Mouse (Mus musculus): ENCODE measurements around the gene Ptrh2. TPM values are rescaled to one million over a fixed set of nuclear protein-coding genes. Genes with fewer than 3 reads are reported as not detected.

The Ptrh2 gene
- polyA plus RNA-seq, 1 experiment from 2014 or later: 36.1 TPM

GRCm38 (mm10) chr11:86691956-86692355 lies 8.2 kb downstream of the Ptrh2 start:
- Histone ChIP-seq H3K9me3 (ENCODE audit: control insufficient read depth, low read depth, low read length) (no peaks in the 10 kb centered on the region), H3K9ac (replicated peaks; ENCODE audit: low read depth, low read length) (no peak overlapping the region), H3K4me3 (ENCODE audit: low read depth, low read length) (no peak overlapping the region), H3K4me2 (replicated peaks; ENCODE audit: low read depth, low read length) (no peak overlapping the region), H3K27ac (ENCODE audit: low read length) (no peak overlapping the region), H3K36me3 (ENCODE audit: control insufficient read depth, insufficient read depth, low read length) (peaks cover 73% of the 10 kb centered on the region), H3K4me1 (ENCODE audit: control insufficient read depth, insufficient read depth, low read length) (no peaks in the 10 kb centered on the region), H3K27me3 (ENCODE audit: control insufficient read depth, insufficient read depth, low read length) (no peaks in the 10 kb centered on the region)
- no peak for ATAC-seq (ENCODE audit: insufficient number of reproducible peaks, insufficient read depth, low FRiP score, low read depth)
- 88% methylated on average over 2 of the region's 2 CpGs for WGBS

- no peaks in the 10 kb centered on the region for H3K9me3 ChIP-seq (ENCODE audit: control insufficient read depth, low read depth, low read length)
- no peak for ATAC-seq (ENCODE audit: insufficient number of reproducible peaks, insufficient read depth, low FRiP score, low read depth)
- H3K4me1 ChIP-seq (ENCODE audit: control insufficient read depth, insufficient read depth, low read length): no peaks in the 10 kb centered on the region
- no peak overlapping the region for H3K4me3 ChIP-seq (ENCODE audit: low read depth, low read length)
- H3K9ac ChIP-seq (replicated peaks; ENCODE audit: low read depth, low read length): no peak overlapping the region
- H3K4me2 ChIP-seq (replicated peaks; ENCODE audit: low read depth, low read length): no peak overlapping the region
- H3K27ac ChIP-seq (ENCODE audit: low read length): no peak overlapping the region
- H3K27me3 ChIP-seq (ENCODE audit: control insufficient read depth, insufficient read depth, low read length): no peaks in the 10 kb centered on the region
- peaks cover 74% of the 10 kb centered on the region for H3K36me3 ChIP-seq (ENCODE audit: control insufficient read depth, insufficient read depth, low read length)
- 85% methylated on average over 2 of the region's 2 CpGs for WGBS
Observed at GRCm38 (mm10) chr11:86692546-86692945, 8.8 kb downstream of the Ptrh2 start.

- Histone ChIP-seq H3K36me3 (ENCODE audit: control insufficient read depth, insufficient read depth, low read length) (peaks cover 80% of the 10 kb centered on the region), H3K4me1 (ENCODE audit: control insufficient read depth, insufficient read depth, low read length) (no peaks in the 10 kb centered on the region)
- 86% methylated on average over 4 of the region's 4 CpGs for WGBS
Observed at GRCm38 (mm10) chr11:86695461-86695860, 11.7 kb downstream of the Ptrh2 start.

DNA sequence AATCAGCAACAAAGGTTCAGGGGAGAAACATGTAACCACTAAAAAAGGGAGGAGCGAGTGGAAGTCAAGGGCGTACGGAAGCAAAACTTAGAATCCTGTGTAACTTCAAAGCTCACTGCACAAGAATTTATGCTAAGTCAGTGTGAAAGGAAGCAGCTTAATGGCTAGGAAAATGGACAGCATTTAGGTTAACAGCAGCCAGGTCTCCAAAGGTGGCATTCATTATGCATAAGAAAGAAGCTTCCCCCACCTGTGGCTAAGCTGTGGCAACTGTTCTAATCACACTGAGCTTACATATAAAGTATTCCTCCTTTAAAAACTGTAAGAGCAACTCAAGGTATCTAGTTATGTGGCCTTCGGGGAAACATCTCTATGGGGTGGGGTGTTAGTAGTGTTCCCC lies 17.4 kb downstream of the Ptrh2 start:
- Histone ChIP-seq H3K27ac (ENCODE audit: low read length) (no peak overlapping the region), H3K9ac (replicated peaks; ENCODE audit: low read depth, low read length) (no peak overlapping the region), H3K4me1 (ENCODE audit: control insufficient read depth, insufficient read depth, low read length) (no peaks in the 10 kb centered on the region), H3K36me3 (ENCODE audit: control insufficient read depth, insufficient read depth, low read length) (peaks cover 89% of the 10 kb centered on the region), H3K4me3 (ENCODE audit: low read depth, low read length) (no peak overlapping the region), H3K4me2 (replicated peaks; ENCODE audit: low read depth, low read length) (no peak overlapping the region), H3K27me3 (ENCODE audit: control insufficient read depth, insufficient read depth, low read length) (no peaks in the 10 kb centered on the region), H3K9me3 (ENCODE audit: control insufficient read depth, low read depth, low read length) (no peaks in the 10 kb centered on the region)
- WGBS: 96% methylated on average over 4 of the region's 4 CpGs
- no peak for ATAC-seq (ENCODE audit: insufficient number of reproducible peaks, insufficient read depth, low FRiP score, low read depth)

More at GRCm38 (mm10) chr11:86695461-86695860, 11.7 kb downstream of the Ptrh2 start:
- Histone ChIP-seq H3K27me3 (ENCODE audit: control insufficient read depth, insufficient read depth, low read length) (no peaks in the 10 kb centered on the region), H3K4me3 (ENCODE audit: low read depth, low read length) (no peak overlapping the region), H3K9me3 (ENCODE audit: control insufficient read depth, low read depth, low read length) (no peaks in the 10 kb centered on the region), H3K4me2 (replicated peaks; ENCODE audit: low read depth, low read length) (no peak overlapping the region), H3K27ac (ENCODE audit: low read length) (no peak overlapping the region), H3K9ac (replicated peaks; ENCODE audit: low read depth, low read length) (no peak overlapping the region)
- no peak for ATAC-seq (ENCODE audit: insufficient number of reproducible peaks, insufficient read depth, low FRiP score, low read depth)

GRCm38 (mm10) chr11:86714606-86715005 lies 30.8 kb downstream of the Ptrh2 start:
- H3K36me3 ChIP-seq (ENCODE audit: control insufficient read depth, insufficient read depth, low read length): peaks cover 74% of the 10 kb centered on the region
- H3K27me3 ChIP-seq (ENCODE audit: control insufficient read depth, insufficient read depth, low read length): no peaks in the 10 kb centered on the region
- no peak for ATAC-seq (ENCODE audit: insufficient number of reproducible peaks, insufficient read depth, low FRiP score, low read depth)
- H3K4me3 ChIP-seq (ENCODE audit: low read depth, low read length): no peak overlapping the region
- H3K9ac ChIP-seq (replicated peaks; ENCODE audit: low read depth, low read length): no peak overlapping the region
- no peak overlapping the region for H3K27ac ChIP-seq (ENCODE audit: low read length)
- H3K4me1 ChIP-seq (ENCODE audit: control insufficient read depth, insufficient read depth, low read length): no peaks in the 10 kb centered on the region
- H3K9me3 ChIP-seq (ENCODE audit: control insufficient read depth, low read depth, low read length): no peaks in the 10 kb centered on the region
- no peak overlapping the region for H3K4me2 ChIP-seq (replicated peaks; ENCODE audit: low read depth, low read length)

- no peaks in the 10 kb centered on the region for H3K27me3 ChIP-seq (ENCODE audit: control insufficient read depth, insufficient read depth, low read length)
- H3K4me1 ChIP-seq (ENCODE audit: control insufficient read depth, insufficient read depth, low read length): no peaks in the 10 kb centered on the region
- ATAC-seq (ENCODE audit: insufficient number of reproducible peaks, insufficient read depth, low FRiP score, low read depth): no peak
- H3K9ac ChIP-seq (replicated peaks; ENCODE audit: low read depth, low read length): no peak overlapping the region
- no peak overlapping the region for H3K4me3 ChIP-seq (ENCODE audit: low read depth, low read length)
- H3K9me3 ChIP-seq (ENCODE audit: control insufficient read depth, low read depth, low read length): no peaks in the 10 kb centered on the region
- no peak overlapping the region for H3K4me2 ChIP-seq (replicated peaks; ENCODE audit: low read depth, low read length)
- 86% methylated on average over 6 of the region's 6 CpGs for WGBS
- H3K36me3 ChIP-seq (ENCODE audit: control insufficient read depth, insufficient read depth, low read length): peaks cover 75% of the 10 kb centered on the region
- no peak overlapping the region for H3K27ac ChIP-seq (ENCODE audit: low read length)
Observed at GRCm38 (mm10) chr11:86717306-86718065, 33.7 kb downstream of the Ptrh2 start.

GRCm38 (mm10) chr11:86718369-86718768 lies 34.6 kb downstream of the Ptrh2 start:
- Histone ChIP-seq H3K9me3 (ENCODE audit: control insufficient read depth, low read depth, low read length) (no peaks in the 10 kb centered on the region), H3K4me1 (ENCODE audit: control insufficient read depth, insufficient read depth, low read length) (no peaks in the 10 kb centered on the region), H3K27ac (ENCODE audit: low read length) (no peak overlapping the region), H3K4me3 (ENCODE audit: low read depth, low read length) (no peak overlapping the region), H3K4me2 (replicated peaks; ENCODE audit: low read depth, low read length) (no peak overlapping the region), H3K27me3 (ENCODE audit: control insufficient read depth, insufficient read depth, low read length) (no peaks in the 10 kb centered on the region), H3K9ac (replicated peaks; ENCODE audit: low read depth, low read length) (no peak overlapping the region), H3K36me3 (ENCODE audit: control insufficient read depth, insufficient read depth, low read length) (peaks cover 73% of the 10 kb centered on the region)
- ATAC-seq (ENCODE audit: insufficient number of reproducible peaks, insufficient read depth, low FRiP score, low read depth): no peak
- WGBS: 91% methylated on average over 3 of the region's 3 CpGs

- Histone ChIP-seq H3K4me2 (replicated peaks; ENCODE audit: low read depth, low read length) (no peak overlapping the region), H3K27ac (ENCODE audit: low read length) (no peak overlapping the region), H3K4me3 (ENCODE audit: low read depth, low read length) (no peak overlapping the region), H3K4me1 (ENCODE audit: control insufficient read depth, insufficient read depth, low read length) (no peaks in the 10 kb centered on the region), H3K36me3 (ENCODE audit: control insufficient read depth, insufficient read depth, low read length) (peaks cover 75% of the 10 kb centered on the region), H3K27me3 (ENCODE audit: control insufficient read depth, insufficient read depth, low read length) (no peaks in the 10 kb centered on the region), H3K9me3 (ENCODE audit: control insufficient read depth, low read depth, low read length) (no peaks in the 10 kb centered on the region), H3K9ac (replicated peaks; ENCODE audit: low read depth, low read length) (no peak overlapping the region)
- WGBS: 90% methylated on average over 8 of the region's 8 CpGs
- no peak for ATAC-seq (ENCODE audit: insufficient number of reproducible peaks, insufficient read depth, low FRiP score, low read depth)
Observed at GRCm38 (mm10) chr11:86719390-86719789, 35.6 kb downstream of the Ptrh2 start.

- Histone ChIP-seq H3K27ac (ENCODE audit: low read length) (no peak overlapping the region), H3K4me2 (replicated peaks; ENCODE audit: low read depth, low read length) (no peak overlapping the region), H3K9me3 (ENCODE audit: control insufficient read depth, low read depth, low read length) (no peaks in the 10 kb centered on the region), H3K36me3 (ENCODE audit: control insufficient read depth, insufficient read depth, low read length) (peaks cover 68% of the 10 kb centered on the region), H3K27me3 (ENCODE audit: control insufficient read depth, insufficient read depth, low read length) (no peaks in the 10 kb centered on the region), H3K9ac (replicated peaks; ENCODE audit: low read depth, low read length) (no peak overlapping the region), H3K4me1 (ENCODE audit: control insufficient read depth, insufficient read depth, low read length) (no peaks in the 10 kb centered on the region), H3K4me3 (ENCODE audit: low read depth, low read length) (no peak overlapping the region)
- ATAC-seq (ENCODE audit: insufficient number of reproducible peaks, insufficient read depth, low FRiP score, low read depth): no peak
- 90% methylated on average over 3 of the region's 3 CpGs for WGBS
Observed at GRCm38 (mm10) chr11:86724004-86724403, 40.2 kb downstream of the Ptrh2 start.
